Mouse (Mus musculus) inflammation-experienced regulatory T-cells, adult 16 weeks (primary cell): ENCODE data around the gene Drd3. TPM values are rescaled to one million over a fixed set of nuclear protein-coding genes. Genes with fewer than 3 reads are reported as not detected.

Experiments used
- polyA plus RNA-seq: library from polyadenylated mRNA; unstranded; fragments of 100-300 nt; shearing (Covaris generic); gene quantifications from one replicate; pipeline ENCODE4 v1.2.1, GENCODE M21; 2017

Gene Drd3
- polyA plus RNA-seq = not detected

DNA sequence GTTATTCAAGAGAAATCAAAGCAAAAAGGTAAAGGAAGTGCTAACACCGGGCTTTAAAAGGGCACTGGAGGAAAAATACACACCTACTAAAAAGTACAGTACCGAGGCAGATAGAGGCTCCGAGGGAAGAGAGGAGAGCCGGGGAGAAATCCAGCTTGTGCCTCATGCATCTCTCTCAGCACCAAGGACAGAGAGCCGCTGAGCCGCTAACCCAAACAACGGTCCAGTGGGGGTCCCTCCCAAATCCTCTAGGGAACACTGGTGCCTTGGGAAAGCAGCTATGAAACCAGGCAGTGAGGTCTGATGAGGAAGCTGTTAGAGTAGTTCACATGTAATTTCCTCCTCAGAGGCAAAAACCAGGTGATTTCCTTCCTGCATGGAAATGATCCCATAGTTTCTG, at the start of gene Drd3:
TSS of gene Drd3 (plus strand) at position 276 of the 400 bp plus-strand sequence.

Other genes starting within 250 kb of the Drd3 start
- gene Tigit, start 89.9 kb upstream of the Drd3 start, polyA plus RNA-seq = 84.1 TPM
- gene Ccdc191, start 135.8 kb downstream of the Drd3 start, polyA plus RNA-seq = 17.0 TPM
- gene Qtrt2, start 172.8 kb downstream of the Drd3 start, polyA plus RNA-seq = 27.6 TPM
- gene Zdhhc23, start 225.8 kb downstream of the Drd3 start, polyA plus RNA-seq = 4.0 TPM